Mouse (Mus musculus): ENCODE measurements around the gene Cnn3. TPM values are rescaled to one million over a fixed set of nuclear protein-coding genes. Genes with fewer than 3 reads are reported as not detected.
A peak's percentile ranks its signal among the peaks of the same experiment; 100 is the strongest.

The Cnn3 gene
- 852 and 858 TPM in 2 replicates for polyA plus RNA-seq (2016; fragmentation: Nextera tagmentation; extraction: Ambion mirVana)

DNA sequence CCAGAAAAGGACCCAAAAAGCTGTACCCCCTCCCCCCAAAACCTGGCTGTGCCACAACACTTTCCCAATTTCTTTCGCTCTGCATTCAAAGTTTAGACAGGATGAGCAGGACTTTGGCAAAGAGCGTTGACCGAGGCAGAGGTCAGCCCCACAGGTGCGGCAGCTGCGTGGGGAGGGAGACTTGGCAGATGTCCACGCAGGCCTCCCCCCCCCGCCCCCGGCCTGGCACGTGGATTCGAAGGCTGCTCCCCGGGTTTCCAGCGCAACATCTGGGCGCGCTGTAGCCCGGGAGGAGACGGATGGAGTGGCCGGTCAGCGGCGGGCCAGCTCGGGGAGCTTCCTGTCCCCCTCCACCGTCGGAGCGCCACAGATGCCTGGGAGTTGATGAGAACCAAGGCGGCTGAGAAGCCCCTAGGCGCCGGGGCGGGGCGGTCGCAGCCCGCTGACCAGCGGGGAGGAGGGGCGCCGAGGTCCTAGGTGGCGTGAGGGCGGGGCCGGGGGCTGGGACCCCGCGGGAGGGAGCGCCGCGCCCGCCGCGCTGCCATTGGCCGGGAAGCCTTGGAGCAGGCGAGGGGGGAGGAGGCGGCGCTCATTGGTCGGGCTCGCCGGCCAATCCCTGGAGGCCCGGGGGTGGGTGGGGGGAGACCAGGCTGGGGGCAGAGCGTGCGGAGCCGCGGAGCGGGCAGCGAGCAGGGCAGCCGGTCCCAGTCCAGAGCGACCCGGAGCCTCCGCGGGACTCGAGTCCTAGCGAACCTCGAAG is at the start of gene Cnn3:
Gene Cnn3 (plus strand): TSS at position 637 of the 760 bp plus-strand sequence.
- 2% methylated on average over 58 of the region's 66 CpGs for WGBS
- Histone ChIP-seq H3K9ac (replicated peaks) (peak within 1 kb of the TSS; percentile 98), H3K27me3 (no peaks in the 10 kb centered on the region), H3K4me3 (replicated peaks) (peak within 1 kb of the TSS; percentile 86), H3K9me3 (no peaks in the 10 kb centered on the region), H3K27ac (peak within 1 kb of the TSS; percentile 99), H3K4me1 (replicated peaks) (peaks cover 37% of the 10 kb centered on the region), H3K4me2 (peak within 1 kb of the TSS; percentile 85), H3K36me3 (peaks cover 6% of the 10 kb centered on the region; the same call in 1 of the 2 replicates)
- ATAC-seq (ENCODE audit: insufficient number of reproducible peaks, insufficient read depth, low FRiP score, low TSS enrichment, low read depth) = peak; percentile 89

- Histone ChIP-seq H3K27me3 (no peaks in the 10 kb centered on the region), H3K36me3 (no peaks in the 10 kb centered on the region), H3K4me2 (no peak overlapping the region), H3K9me3 (no peaks in the 10 kb centered on the region), H3K27ac (no peak overlapping the region), H3K4me1 (replicated peaks) (peaks cover 8% of the 10 kb centered on the region), H3K4me3 (replicated peaks) (no peak overlapping the region), H3K9ac (replicated peaks) (no peak overlapping the region)
- ATAC-seq (ENCODE audit: insufficient number of reproducible peaks, insufficient read depth, low FRiP score, low TSS enrichment, low read depth) = no peak
- 62% methylated on average over 15 of the region's 15 CpGs for WGBS
Measured at GRCm38 (mm10) chr3:121378708-121379612, 47.3 kb upstream of the Cnn3 start.

GRCm38 (mm10) chr3:121379699-121380098 is 46.6 kb upstream of the Cnn3 start:
- no peak overlapping the region for H3K4me3 ChIP-seq (replicated peaks)
- no peak overlapping the region for H3K27ac ChIP-seq
- H3K9ac ChIP-seq (replicated peaks) = no peak overlapping the region
- H3K4me1 ChIP-seq (replicated peaks) = peaks cover 7% of the 10 kb centered on the region; the same call in 1 of the 2 replicates
- no peaks in the 10 kb centered on the region for H3K36me3 ChIP-seq
- no peak for ATAC-seq (ENCODE audit: insufficient number of reproducible peaks, insufficient read depth, low FRiP score, low TSS enrichment, low read depth)
- 87% methylated on average over 5 of the region's 5 CpGs for whole genome bisulfite sequencing
- H3K9me3 ChIP-seq = no peaks in the 10 kb centered on the region
- H3K4me2 ChIP-seq = no peak overlapping the region
- H3K27me3 ChIP-seq = no peaks in the 10 kb centered on the region

DNA sequence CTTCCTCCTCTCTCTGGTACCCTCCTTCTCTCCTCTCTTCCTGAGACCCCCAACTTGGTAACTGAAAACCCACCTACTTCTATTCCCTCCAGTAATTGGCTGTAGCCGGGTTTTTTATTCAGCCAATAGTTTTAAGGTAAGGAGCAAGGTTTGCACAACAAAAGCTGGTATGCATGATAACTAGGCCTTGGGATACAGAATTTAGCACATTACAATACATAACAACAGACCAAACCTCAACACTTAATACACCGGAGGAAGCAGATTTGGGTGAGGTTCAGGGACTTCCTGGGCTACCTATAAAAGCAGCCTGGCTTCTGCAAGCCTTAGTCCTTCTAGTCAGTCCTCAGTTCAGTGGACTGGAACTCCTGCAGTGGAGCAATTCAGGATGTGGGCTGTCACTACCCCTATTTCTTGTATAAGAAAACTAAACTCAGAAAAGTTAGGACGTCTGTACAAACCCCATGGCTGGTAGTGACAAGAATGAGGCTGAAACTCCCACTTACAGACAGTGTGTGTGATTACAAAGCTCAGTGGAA is 38.8 kb upstream of the Cnn3 start:
- H3K9me3 ChIP-seq = no peaks in the 10 kb centered on the region
- H3K4me3 ChIP-seq (replicated peaks) = no peak overlapping the region
- peaks cover 33% of the 10 kb centered on the region for H3K4me1 ChIP-seq (replicated peaks)
- H3K9ac ChIP-seq (replicated peaks) = no peak overlapping the region
- H3K4me2 ChIP-seq = no peak overlapping the region
- H3K27ac ChIP-seq = no peak overlapping the region
- 67% methylated on average over 3 of the region's 3 CpGs for WGBS
- no peaks in the 10 kb centered on the region for H3K27me3 ChIP-seq
- no peaks in the 10 kb centered on the region for H3K36me3 ChIP-seq
- ATAC-seq (ENCODE audit: insufficient number of reproducible peaks, insufficient read depth, low FRiP score, low TSS enrichment, low read depth) = no peak

- peak overlapping the region; percentile 85; the same call in 1 of the 2 replicates for H3K27ac ChIP-seq
- peaks cover 33% of the 10 kb centered on the region for H3K4me1 ChIP-seq (replicated peaks)
- H3K4me2 ChIP-seq = no peak overlapping the region
- H3K27me3 ChIP-seq = no peaks in the 10 kb centered on the region
- H3K36me3 ChIP-seq = no peaks in the 10 kb centered on the region
- ATAC-seq (ENCODE audit: insufficient number of reproducible peaks, insufficient read depth, low FRiP score, low TSS enrichment, low read depth) = no peak
- no peaks in the 10 kb centered on the region for H3K9me3 ChIP-seq
- WGBS = 71% methylated on average over 8 of the region's 8 CpGs
- H3K4me3 ChIP-seq (replicated peaks) = no peak overlapping the region
- H3K9ac ChIP-seq (replicated peaks) = no peak overlapping the region
Measured at GRCm38 (mm10) chr3:121389366-121389765, 36.9 kb upstream of the Cnn3 start.

- Histone ChIP-seq H3K27me3 (no peaks in the 10 kb centered on the region), H3K9me3 (no peaks in the 10 kb centered on the region), H3K27ac (peak overlapping the region; percentile 85), H3K4me1 (replicated peaks) (peaks cover 33% of the 10 kb centered on the region), H3K36me3 (no peaks in the 10 kb centered on the region), H3K4me3 (replicated peaks) (peak overlapping the region; percentile 18; the same call in 1 of the 2 replicates), H3K9ac (replicated peaks) (peak overlapping the region; percentile 27; the same call in 1 of the 2 replicates), H3K4me2 (peak overlapping the region; percentile 47)
- 10% methylated on average over 17 of the region's 17 CpGs for WGBS
- peak; percentile 56; the same call in 1 of the 2 replicates for ATAC-seq (ENCODE audit: insufficient number of reproducible peaks, insufficient read depth, low FRiP score, low TSS enrichment, low read depth)
Measured at GRCm38 (mm10) chr3:121389860-121390530, 36.3 kb upstream of the Cnn3 start.

- H3K9me3 ChIP-seq = no peaks in the 10 kb centered on the region
- 26% methylated on average over 7 of the region's 7 CpGs for WGBS
- no peaks in the 10 kb centered on the region for H3K27me3 ChIP-seq
- H3K4me2 ChIP-seq = peak overlapping the region; percentile 47
- H3K4me3 ChIP-seq (replicated peaks) = peak overlapping the region; percentile 18; the same call in 1 of the 2 replicates
- peaks cover 33% of the 10 kb centered on the region for H3K4me1 ChIP-seq (replicated peaks)
- no peak overlapping the region for H3K9ac ChIP-seq (replicated peaks)
- peak; percentile 67 for ATAC-seq (ENCODE audit: insufficient number of reproducible peaks, insufficient read depth, low FRiP score, low TSS enrichment, low read depth)
- peak overlapping the region; percentile 85 for H3K27ac ChIP-seq
- H3K36me3 ChIP-seq = no peaks in the 10 kb centered on the region
Measured at GRCm38 (mm10) chr3:121390724-121391123, 35.6 kb upstream of the Cnn3 start.

GRCm38 (mm10) chr3:121395588-121396295 is 30.6 kb upstream of the Cnn3 start:
- 77% methylated on average over 16 of the region's 16 CpGs for WGBS
- Histone ChIP-seq H3K9ac (replicated peaks) (no peak overlapping the region), H3K4me1 (replicated peaks) (peaks cover 24% of the 10 kb centered on the region), H3K4me2 (no peak overlapping the region), H3K4me3 (replicated peaks) (no peak overlapping the region), H3K27ac (no peak overlapping the region), H3K36me3 (no peaks in the 10 kb centered on the region), H3K9me3 (no peaks in the 10 kb centered on the region), H3K27me3 (no peaks in the 10 kb centered on the region; the same call in 1 of the 2 replicates)
- ATAC-seq (ENCODE audit: insufficient number of reproducible peaks, insufficient read depth, low FRiP score, low TSS enrichment, low read depth) = no peak

DNA sequence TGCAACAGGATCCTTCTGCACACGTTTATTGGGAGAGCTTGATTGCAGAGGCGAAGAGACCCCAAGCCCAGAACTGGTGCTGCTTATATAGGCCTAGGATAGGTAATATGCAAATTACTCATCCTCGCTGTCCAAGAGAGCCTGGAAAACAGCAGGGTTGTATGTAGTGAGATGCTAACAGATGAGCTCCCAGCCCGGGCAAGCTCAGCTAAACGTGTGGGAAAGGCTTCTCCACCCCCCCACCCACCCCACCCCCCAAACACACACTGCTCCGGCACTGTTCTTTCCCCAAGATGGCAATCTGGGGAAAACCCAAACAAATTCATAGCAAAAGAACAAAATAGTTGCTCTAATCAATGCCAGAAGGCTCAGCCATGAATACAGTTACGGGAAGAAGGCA is 29.7 kb upstream of the Cnn3 start:
- Histone ChIP-seq H3K36me3 (no peaks in the 10 kb centered on the region), H3K27me3 (no peaks in the 10 kb centered on the region; the same call in 1 of the 2 replicates), H3K9me3 (no peaks in the 10 kb centered on the region), H3K9ac (replicated peaks) (no peak overlapping the region), H3K4me2 (no peak overlapping the region), H3K4me3 (replicated peaks) (no peak overlapping the region), H3K4me1 (replicated peaks) (peaks cover 20% of the 10 kb centered on the region), H3K27ac (no peak overlapping the region)
- ATAC-seq (ENCODE audit: insufficient number of reproducible peaks, insufficient read depth, low FRiP score, low TSS enrichment, low read depth) = no peak
- WGBS = 55% methylated on average over 7 of the region's 7 CpGs

- H3K4me1 ChIP-seq (replicated peaks) = peaks cover 16% of the 10 kb centered on the region
- 64% methylated on average over 6 of the region's 6 CpGs for WGBS
- no peaks in the 10 kb centered on the region for H3K9me3 ChIP-seq
- H3K27ac ChIP-seq = peak overlapping the region; percentile 50; the same call in 1 of the 2 replicates
- no peak overlapping the region for H3K9ac ChIP-seq (replicated peaks)
- H3K4me2 ChIP-seq = no peak overlapping the region
- H3K4me3 ChIP-seq (replicated peaks) = no peak overlapping the region
- no peak for ATAC-seq (ENCODE audit: insufficient number of reproducible peaks, insufficient read depth, low FRiP score, low TSS enrichment, low read depth)
- H3K27me3 ChIP-seq = no peaks in the 10 kb centered on the region; the same call in 1 of the 2 replicates
- no peaks in the 10 kb centered on the region for H3K36me3 ChIP-seq
Measured at GRCm38 (mm10) chr3:121397007-121397406, 29.3 kb upstream of the Cnn3 start.

Data from limb, embryonic 12.5 days (tissue).